Mouse (Mus musculus): ENCODE results near the gene Ddb1.
A peak's percentile ranks its signal among the peaks of the same experiment; 100 is the strongest.
"Not testable (repeated sequence)": the region's sequence is repeated elsewhere in the genome, so short reads cannot be mapped to it uniquely, and the experiment has no call there.

Gene Ddb1

GRCm38 (mm10) chr19:10605293-10605900 is at the start of gene Ddb1, which contains the start of gene Tkfc:
TSS of gene Ddb1 (plus strand) at chr19:10605327.
TSS of gene Tkfc (minus strand) at chr19:10605654.
- DNase-seq (ENCODE audit: low read depth, low spot score), result peak; percentile 97

GRCm38 (mm10) chr19:10555624-10556510 is 49.3 kb upstream of the Ddb1 start, which contains the start of gene Tmem216:
TSS of gene Tmem216 (minus strand) at chr19:10556238.
- DNase-seq (ENCODE audit: low read depth, low spot score), result peak; percentile 65

- DNase-seq (ENCODE audit: low read depth, low spot score), result no peak
Measured at GRCm38 (mm10) chr19:10557001-10557400, 48.1 kb upstream of the Ddb1 start.

GRCm38 (mm10) chr19:10557430-10557829 is 47.7 kb upstream of the Ddb1 start:
- no peak for DNase-seq (ENCODE audit: low read depth, low spot score)

- not testable (repeated sequence) for DNase-seq (ENCODE audit: low read depth, low spot score)
Measured at GRCm38 (mm10) chr19:10557837-10558375, 47.2 kb upstream of the Ddb1 start.

- no peak for DNase-seq (ENCODE audit: low read depth, low spot score)
Measured at GRCm38 (mm10) chr19:10560108-10560507, 45.0 kb upstream of the Ddb1 start.

- DNase-seq (ENCODE audit: low read depth, low spot score), result no peak
Measured at GRCm38 (mm10) chr19:10561558-10562314, 43.4 kb upstream of the Ddb1 start.

- DNase-seq (ENCODE audit: low read depth, low spot score), result no peak
Measured at GRCm38 (mm10) chr19:10562351-10562750, 42.8 kb upstream of the Ddb1 start.

- no peak for DNase-seq (ENCODE audit: low read depth, low spot score)
Measured at GRCm38 (mm10) chr19:10564278-10564677, 40.8 kb upstream of the Ddb1 start.

GRCm38 (mm10) chr19:10565217-10565616 is 39.9 kb upstream of the Ddb1 start:
- DNase-seq (ENCODE audit: low read depth, low spot score), result no peak

GRCm38 (mm10) chr19:10569627-10570026 is 35.5 kb upstream of the Ddb1 start:
- DNase-seq (ENCODE audit: low read depth, low spot score), result no peak

GRCm38 (mm10) chr19:10576690-10577561 is 28.2 kb upstream of the Ddb1 start, which contains the start of the genes Cyb561a3 and Tmem138:
TSS of gene Cyb561a3 (plus strand) at chr19:10577172.
TSS of gene Tmem138 (minus strand) at chr19:10577362.
- peak; percentile 89 for DNase-seq (ENCODE audit: low read depth, low spot score)

GRCm38 (mm10) chr19:10580102-10580501 is 25.0 kb upstream of the Ddb1 start:
- DNase-seq (ENCODE audit: low read depth, low spot score), result no peak

GRCm38 (mm10) chr19:10580761-10581160 is 24.4 kb upstream of the Ddb1 start:
- no peak for DNase-seq (ENCODE audit: low read depth, low spot score)

GRCm38 (mm10) chr19:10581984-10582383 is 23.1 kb upstream of the Ddb1 start:
- DNase-seq (ENCODE audit: low read depth, low spot score), result no peak

GRCm38 (mm10) chr19:10583550-10584146 is 21.5 kb upstream of the Ddb1 start:
- DNase-seq (ENCODE audit: low read depth, low spot score), result no peak

- DNase-seq (ENCODE audit: low read depth, low spot score), result no peak
Measured at GRCm38 (mm10) chr19:10585112-10585511, 20.0 kb upstream of the Ddb1 start.

GRCm38 (mm10) chr19:10587231-10587630 is 17.9 kb upstream of the Ddb1 start:
- no peak for DNase-seq (ENCODE audit: low read depth, low spot score)

GRCm38 (mm10) chr19:10589127-10589857 is 15.8 kb upstream of the Ddb1 start:
- DNase-seq (ENCODE audit: low read depth, low spot score), result no peak
